Mouse (Mus musculus): ENCODE results near the gene Dock7. TPM values are rescaled to one million over a fixed set of nuclear protein-coding genes. Genes with fewer than 3 reads are reported as not detected.

Dock7 gene
- polyA plus RNA-seq, 1 experiment from 2014 or later: 115 TPM

GRCm38 (mm10) chr4:99108817-99109216, 11.9 kb downstream of the Dock7 start:
- H3K4me2 ChIP-seq (ENCODE audit: low read length): no peak overlapping the region
- no peak overlapping the region for H3K27ac ChIP-seq (replicated peaks; ENCODE audit: low read depth, low read length)
- no peaks in the 10 kb centered on the region for H3K36me3 ChIP-seq (ENCODE audit: control insufficient read depth, insufficient read depth, low read length)
- no peaks in the 10 kb centered on the region for H3K9me3 ChIP-seq (ENCODE audit: control insufficient read depth, low read length)
- no peaks in the 10 kb centered on the region for H3K4me1 ChIP-seq (ENCODE audit: control insufficient read depth, insufficient read depth, low read length)
- H3K27me3 ChIP-seq (ENCODE audit: control insufficient read depth, insufficient read depth, low read length): no peaks in the 10 kb centered on the region
- H3K4me3 ChIP-seq (replicated peaks; ENCODE audit: low read depth, low read length): no peak overlapping the region
- no peak for ATAC-seq (ENCODE audit: low FRiP score, low TSS enrichment)
- H3K9ac ChIP-seq (replicated peaks; ENCODE audit: low read length): no peak overlapping the region
- WGBS: 84% methylated on average over 4 of the region's 4 CpGs
- no peak for DNase-seq

- Histone ChIP-seq H3K9me3 (ENCODE audit: control insufficient read depth, low read length) (no peaks in the 10 kb centered on the region), H3K4me3 (replicated peaks; ENCODE audit: low read depth, low read length) (no peak overlapping the region), H3K9ac (replicated peaks; ENCODE audit: low read length) (no peak overlapping the region), H3K36me3 (ENCODE audit: control insufficient read depth, insufficient read depth, low read length) (no peaks in the 10 kb centered on the region), H3K27ac (replicated peaks; ENCODE audit: low read depth, low read length) (no peak overlapping the region), H3K4me1 (ENCODE audit: control insufficient read depth, insufficient read depth, low read length) (no peaks in the 10 kb centered on the region), H3K4me2 (ENCODE audit: low read length) (no peak overlapping the region), H3K27me3 (ENCODE audit: control insufficient read depth, insufficient read depth, low read length) (no peaks in the 10 kb centered on the region)
- no peak for DNase-seq
- ATAC-seq (ENCODE audit: low FRiP score, low TSS enrichment): no peak
- 85% methylated on average over 3 of the region's 3 CpGs for WGBS
These were observed 17.9 kb downstream of the Dock7 start for GRCm38 (mm10) chr4:99102846-99103245.

GRCm38 (mm10) chr4:99100724-99101123, 20.0 kb downstream of the Dock7 start:
- Histone ChIP-seq H3K27ac (replicated peaks; ENCODE audit: low read depth, low read length) (no peak overlapping the region), H3K4me1 (ENCODE audit: control insufficient read depth, insufficient read depth, low read length) (no peaks in the 10 kb centered on the region), H3K36me3 (ENCODE audit: control insufficient read depth, insufficient read depth, low read length) (no peaks in the 10 kb centered on the region), H3K27me3 (ENCODE audit: control insufficient read depth, insufficient read depth, low read length) (no peaks in the 10 kb centered on the region), H3K9ac (replicated peaks; ENCODE audit: low read length) (no peak overlapping the region), H3K4me2 (ENCODE audit: low read length) (no peak overlapping the region), H3K4me3 (replicated peaks; ENCODE audit: low read depth, low read length) (no peak overlapping the region), H3K9me3 (ENCODE audit: control insufficient read depth, low read length) (no peaks in the 10 kb centered on the region)
- DNase-seq: no peak
- no peak for ATAC-seq (ENCODE audit: low FRiP score, low TSS enrichment)
- 92% methylated on average over 7 of the region's 7 CpGs for WGBS

GRCm38 (mm10) chr4:99091777-99092176, 28.9 kb downstream of the Dock7 start:
- no peaks in the 10 kb centered on the region for H3K27me3 ChIP-seq (ENCODE audit: control insufficient read depth, insufficient read depth, low read length)
- DNase-seq (no peak), ATAC-seq (ENCODE audit: low FRiP score, low TSS enrichment) (no peak)
- no peak overlapping the region for H3K27ac ChIP-seq (replicated peaks; ENCODE audit: low read depth, low read length)
- H3K4me3 ChIP-seq (replicated peaks; ENCODE audit: low read depth, low read length): no peak overlapping the region
- 96% methylated on average over 3 of the region's 3 CpGs for WGBS
- H3K4me2 ChIP-seq (ENCODE audit: low read length): no peak overlapping the region
- H3K36me3 ChIP-seq (ENCODE audit: control insufficient read depth, insufficient read depth, low read length): peaks cover 12% of the 10 kb centered on the region
- no peak overlapping the region for H3K9ac ChIP-seq (replicated peaks; ENCODE audit: low read length)
- H3K4me1 ChIP-seq (ENCODE audit: control insufficient read depth, insufficient read depth, low read length): no peaks in the 10 kb centered on the region
- H3K9me3 ChIP-seq (ENCODE audit: control insufficient read depth, low read length): no peaks in the 10 kb centered on the region

GRCm38 (mm10) chr4:99091151-99091701, 29.5 kb downstream of the Dock7 start:
- H3K4me3 ChIP-seq (replicated peaks; ENCODE audit: low read depth, low read length): no peak overlapping the region
- peaks cover 12% of the 10 kb centered on the region for H3K36me3 ChIP-seq (ENCODE audit: control insufficient read depth, insufficient read depth, low read length)
- WGBS: 56% methylated on average over 3 of the region's 3 CpGs

GRCm38 (mm10) chr4:99087760-99088485, 32.8 kb downstream of the Dock7 start:
- WGBS: 96% methylated on average over 17 of the region's 17 CpGs
- H3K4me3 ChIP-seq (replicated peaks; ENCODE audit: low read depth, low read length): no peak overlapping the region
- ATAC-seq (ENCODE audit: low FRiP score, low TSS enrichment): no peak
- H3K9me3 ChIP-seq (ENCODE audit: control insufficient read depth, low read length): no peaks in the 10 kb centered on the region
- DNase-seq: no peak
- H3K36me3 ChIP-seq (ENCODE audit: control insufficient read depth, insufficient read depth, low read length): peaks cover 24% of the 10 kb centered on the region
- no peak overlapping the region for H3K4me2 ChIP-seq (ENCODE audit: low read length)
- no peaks in the 10 kb centered on the region for H3K4me1 ChIP-seq (ENCODE audit: control insufficient read depth, insufficient read depth, low read length)
- H3K27me3 ChIP-seq (ENCODE audit: control insufficient read depth, insufficient read depth, low read length): no peaks in the 10 kb centered on the region
- H3K27ac ChIP-seq (replicated peaks; ENCODE audit: low read depth, low read length): no peak overlapping the region
- no peak overlapping the region for H3K9ac ChIP-seq (replicated peaks; ENCODE audit: low read length)

More at GRCm38 (mm10) chr4:99091151-99091701, 29.5 kb downstream of the Dock7 start:
- ATAC-seq (ENCODE audit: low FRiP score, low TSS enrichment) (no peak), DNase-seq (no peak)
- no peaks in the 10 kb centered on the region for H3K27me3 ChIP-seq (ENCODE audit: control insufficient read depth, insufficient read depth, low read length)
- no peak overlapping the region for H3K4me2 ChIP-seq (ENCODE audit: low read length)
- no peak overlapping the region for H3K9ac ChIP-seq (replicated peaks; ENCODE audit: low read length)
- H3K27ac ChIP-seq (replicated peaks; ENCODE audit: low read depth, low read length): no peak overlapping the region
- H3K4me1 ChIP-seq (ENCODE audit: control insufficient read depth, insufficient read depth, low read length): no peaks in the 10 kb centered on the region
- no peaks in the 10 kb centered on the region for H3K9me3 ChIP-seq (ENCODE audit: control insufficient read depth, low read length)

- Histone ChIP-seq H3K36me3 (ENCODE audit: control insufficient read depth, insufficient read depth, low read length) (peaks cover 40% of the 10 kb centered on the region), H3K9me3 (ENCODE audit: control insufficient read depth, low read length) (no peaks in the 10 kb centered on the region), H3K27me3 (ENCODE audit: control insufficient read depth, insufficient read depth, low read length) (no peaks in the 10 kb centered on the region), H3K27ac (replicated peaks; ENCODE audit: low read depth, low read length) (no peak overlapping the region), H3K4me3 (replicated peaks; ENCODE audit: low read depth, low read length) (no peak overlapping the region), H3K4me1 (ENCODE audit: control insufficient read depth, insufficient read depth, low read length) (no peaks in the 10 kb centered on the region), H3K9ac (replicated peaks; ENCODE audit: low read length) (no peak overlapping the region), H3K4me2 (ENCODE audit: low read length) (no peak overlapping the region)
- 84% methylated on average over 3 of the region's 3 CpGs for WGBS
- no peak for ATAC-seq (ENCODE audit: low FRiP score, low TSS enrichment)
- no peak for DNase-seq
These were observed 36.9 kb downstream of the Dock7 start for GRCm38 (mm10) chr4:99083862-99084261.

GRCm38 (mm10) chr4:99081169-99081568, 39.5 kb downstream of the Dock7 start:
- Histone ChIP-seq H3K9ac (replicated peaks; ENCODE audit: low read length) (no peak overlapping the region), H3K4me3 (replicated peaks; ENCODE audit: low read depth, low read length) (no peak overlapping the region), H3K36me3 (ENCODE audit: control insufficient read depth, insufficient read depth, low read length) (peaks cover 50% of the 10 kb centered on the region), H3K9me3 (ENCODE audit: control insufficient read depth, low read length) (no peaks in the 10 kb centered on the region), H3K4me2 (ENCODE audit: low read length) (no peak overlapping the region), H3K27ac (replicated peaks; ENCODE audit: low read depth, low read length) (no peak overlapping the region), H3K27me3 (ENCODE audit: control insufficient read depth, insufficient read depth, low read length) (no peaks in the 10 kb centered on the region), H3K4me1 (ENCODE audit: control insufficient read depth, insufficient read depth, low read length) (no peaks in the 10 kb centered on the region)
- 94% methylated on average over 1 of the region's 1 CpGs for WGBS
- ATAC-seq (ENCODE audit: low FRiP score, low TSS enrichment) (no peak), DNase-seq (no peak)

- H3K27ac ChIP-seq (replicated peaks; ENCODE audit: low read depth, low read length): no peak overlapping the region
- no peak for ATAC-seq (ENCODE audit: low FRiP score, low TSS enrichment)
- no peaks in the 10 kb centered on the region for H3K4me1 ChIP-seq (ENCODE audit: control insufficient read depth, insufficient read depth, low read length)
- H3K9me3 ChIP-seq (ENCODE audit: control insufficient read depth, low read length): no peaks in the 10 kb centered on the region
- no peak for DNase-seq
- 93% methylated on average over 3 of the region's 3 CpGs for WGBS
- H3K27me3 ChIP-seq (ENCODE audit: control insufficient read depth, insufficient read depth, low read length): no peaks in the 10 kb centered on the region
- H3K4me3 ChIP-seq (replicated peaks; ENCODE audit: low read depth, low read length): no peak overlapping the region
- no peak overlapping the region for H3K4me2 ChIP-seq (ENCODE audit: low read length)
- H3K36me3 ChIP-seq (ENCODE audit: control insufficient read depth, insufficient read depth, low read length): peaks cover 67% of the 10 kb centered on the region
- no peak overlapping the region for H3K9ac ChIP-seq (replicated peaks; ENCODE audit: low read length)
These were observed 42.7 kb downstream of the Dock7 start for GRCm38 (mm10) chr4:99078005-99078404.

Data from midbrain, embryonic 14.5 days (tissue).